13 mouse cellular contexts compared by ENCODE assay signal in genomic region chr6:122952401-122952800, GRCm38 (mm10). TPM values are rescaled to one million over a fixed set of nuclear protein-coding genes. Genes with fewer than 3 reads are reported as not detected.
DNase-seq lines count a peak whose midpoint lies in the region; ATAC-seq and TF ChIP-seq lines count a peak whose summit lies in the region.
"Had no signal": no experiment of that assay in that cellular context is flagged by ENCODE, and none has a peak within 500 bp of the region (broad histone marks: within the 10 kb centered on the region; RNA-seq: fewer than 3 reads in every experiment).

Gene Clec4a3 (plus strand): TSS chr6:122952515.

- TF ChIP-seq RAD21 in MEL (IDR thresholded peaks at IDR 0.05; ENCODE audit: low read depth, low read length), result no peak

- no peaks in the 10 kb centered on the region for H3K4me1 ChIP-seq in heart, embryonic 10.5 days
- no peaks in the 10 kb centered on the region for H3K4me1 ChIP-seq in MEL (ENCODE audit: control insufficient read depth in 1 of 2, insufficient read depth in 2 of 2, low read length in 2 of 2)
- no peaks in the 10 kb centered on the region for H3K4me1 ChIP-seq in hindbrain, embryonic 13.5 days (replicated peaks)
- H3K4me1 ChIP-seq: embryonic facial prominence, embryonic 13.5 days; limb, embryonic 13.5 days had no signal

- H3K4me3 ChIP-seq in heart, embryonic 10.5 days, result no peak within 1 kb of the TSS
- H3K4me3 ChIP-seq in MEL (ENCODE audit: control insufficient read depth in 1 of 2, insufficient read depth in 1 of 2, low read depth in 2 of 2, low read length in 2 of 2) (no peak within 1 kb of the TSS), macrophage (ENCODE audit: inconsistent target) (peak within 1 kb of the TSS; percentile 24)
- no peak within 1 kb of the TSS for H3K4me3 ChIP-seq in hindbrain, embryonic 13.5 days
- H3K4me3 ChIP-seq: embryonic facial prominence, embryonic 13.5 days; limb, embryonic 13.5 days had no signal

- H3K27me3 ChIP-seq in heart, embryonic 10.5 days (ENCODE audit: insufficient read depth, poor library complexity, severe bottlenecking), result no peaks in the 10 kb centered on the region
- H3K27me3 ChIP-seq in MEL (ENCODE audit: control insufficient read depth in 1 of 2, insufficient read depth in 2 of 2, low read length in 2 of 2), result no peaks in the 10 kb centered on the region; a peak in 1 of 4 replicates
- no peaks in the 10 kb centered on the region for H3K27me3 ChIP-seq in hindbrain, embryonic 13.5 days
- H3K27me3 ChIP-seq: embryonic facial prominence, embryonic 13.5 days; limb, embryonic 13.5 days had no signal

- no peaks in the 10 kb centered on the region for H3K36me3 ChIP-seq in heart, embryonic 10.5 days
- H3K36me3 ChIP-seq in MEL (ENCODE audit: control insufficient read depth in 1 of 2, insufficient read depth in 2 of 2, low read length in 2 of 2) (no peaks in the 10 kb centered on the region), macrophage (ENCODE audit: inconsistent target) (peaks cover 13% of the 10 kb centered on the region)
- no peaks in the 10 kb centered on the region for H3K36me3 ChIP-seq in hindbrain, embryonic 13.5 days
- H3K36me3 ChIP-seq: embryonic facial prominence, embryonic 13.5 days; limb, embryonic 13.5 days had no signal

- WGBS in heart, embryonic 10.5 days, result 76% methylated on average over 8 of the region's 8 CpGs
- 1% methylated on average over 8 of the region's 8 CpGs for WGBS in macrophage (ENCODE audit: missing documents)
- 84% methylated on average over 8 of the region's 8 CpGs for WGBS in hindbrain, embryonic 13.5 days

- no peak for TF ChIP-seq EP300 in MEL (IDR thresholded peaks at IDR 0.05; ENCODE audit: low read depth in 1 of 2, low read length in 2 of 2)

- H3K9ac ChIP-seq in MEL (ENCODE audit: control insufficient read depth, low read depth, low read length, poor library complexity, severe bottlenecking), result no peak within 1 kb of the TSS
- H3K9ac ChIP-seq in hindbrain, embryonic 13.5 days, result no peak within 1 kb of the TSS
- H3K9ac ChIP-seq: embryonic facial prominence, embryonic 13.5 days; limb, embryonic 13.5 days had no signal

- H3K79me2 ChIP-seq in MEL (ENCODE audit: control insufficient read depth, insufficient read depth, low read length, poor library complexity), result no peaks in the 10 kb centered on the region
- peaks cover 18% of the 10 kb centered on the region; the same call in 1 of the 2 replicates for H3K79me2 ChIP-seq in macrophage (ENCODE audit: inconsistent target)

- H3K27ac ChIP-seq in heart, embryonic 10.5 days, result no peak within 1 kb of the TSS
- H3K27ac ChIP-seq in MEL (ENCODE audit: control insufficient read depth, low read depth, low read length) (no peak within 1 kb of the TSS), macrophage (peak within 1 kb of the TSS; percentile 94)
- no peak within 1 kb of the TSS for H3K27ac ChIP-seq in hindbrain, embryonic 13.5 days
- H3K27ac ChIP-seq: embryonic facial prominence, embryonic 13.5 days; limb, embryonic 13.5 days had no signal

- H3K4me2 ChIP-seq in hindbrain, embryonic 13.5 days, result no peak within 1 kb of the TSS
- H3K4me2 ChIP-seq: embryonic facial prominence, embryonic 13.5 days; limb, embryonic 13.5 days had no signal

- TF ChIP-seq CTCF in MEL (IDR thresholded peaks at IDR 0.05 in 2 of 3, conservative IDR thresholded peaks at IDR 0.05 in 1 of 3; ENCODE audit: control insufficient read depth in 1 of 3, insufficient read depth in 1 of 3, low read depth in 2 of 3, low read length in 3 of 3, poor library complexity in 1 of 3, severe bottlenecking in 1 of 3), result no peak

- peak; percentile 33 to 67 for DNase-seq in heart, adult 18-20 months
- DNase-seq in heart, embryonic 10.5 days (ENCODE audit: low spot score), result no peak
- peak; percentile 30 for DNase-seq in MEL (ENCODE audit: low read depth, low spot score)
- no peak for DNase-seq in right cerebral cortex, postnatal 14 days
- no peak for DNase-seq in right cerebral cortex, postnatal 36 days (ENCODE audit: low spot score in 2 of 2)
- DNase-seq: retina, postnatal 1 day had no signal

- no peaks in the 10 kb centered on the region for H3K9me3 ChIP-seq in heart, embryonic 10.5 days
- H3K9me3 ChIP-seq in MEL (replicated peaks; ENCODE audit: insufficient read depth, low read length), result no peaks in the 10 kb centered on the region
- no peaks in the 10 kb centered on the region for H3K9me3 ChIP-seq in hindbrain, embryonic 13.5 days
- H3K9me3 ChIP-seq: embryonic facial prominence, embryonic 13.5 days had no signal

- no peak for TF ChIP-seq POLR2A in MEL (IDR thresholded peaks at IDR 0.05; ENCODE audit: control insufficient read depth in 1 of 2, insufficient read depth in 1 of 2, low read depth in 1 of 2, low read length in 2 of 2, poor library complexity in 1 of 2)

- ATAC-seq in granulocyte monocyte progenitor cell, adult 5-6 weeks (replicated peaks; ENCODE audit: poor library complexity, severe bottlenecking), result peak; percentile 100
- ATAC-seq in hindbrain, embryonic 13.5 days (ENCODE audit: low FRiP score), result no peak
- ATAC-seq: CD4-positive, CD25-positive, alpha-beta regulatory T cell, adult 4 months; inflammation-experienced regulatory T-cells, adult 6 months had no signal

TF ChIP-seq in MEL, 35 proteins besides CTCF, POLR2A, EP300 and RAD21:
- TF ChIP-seq TCF12 (IDR thresholded peaks at IDR 0.05; ENCODE audit: low read depth, low read length), result no peak
- no peak for TF ChIP-seq MAX (IDR thresholded peaks at IDR 0.05; ENCODE audit: low read length)
- TF ChIP-seq ZKSCAN1 (IDR thresholded peaks at IDR 0.05; ENCODE audit: low read depth, low read length), result no peak
- TF ChIP-seq E2F4 (IDR thresholded peaks at IDR 0.05; ENCODE audit: borderline replicate concordance, low read depth, low read length), result no peak
- no peak for TF ChIP-seq ZC3H11A (IDR thresholded peaks at IDR 0.05; ENCODE audit: low read depth, low read length)
- no peak for TF ChIP-seq ZMIZ1 (IDR thresholded peaks at IDR 0.05; ENCODE audit: low read depth, low read length)
- TF ChIP-seq MYB (IDR thresholded peaks at IDR 0.05; ENCODE audit: low read depth, low read length), result no peak
- no peak for TF ChIP-seq POLR2AphosphoS5 (IDR thresholded peaks at IDR 0.05; ENCODE audit: borderline replicate concordance, low read depth, low read length)
- no peak for TF ChIP-seq CHD2 (IDR thresholded peaks at IDR 0.05; ENCODE audit: low read length)
- no peak for TF ChIP-seq RCOR1 (IDR thresholded peaks at IDR 0.05; ENCODE audit: low read depth, low read length)
- TF ChIP-seq MXI1 (IDR thresholded peaks at IDR 0.05; ENCODE audit: low read depth, low read length), result no peak
- no peak for TF ChIP-seq NRF1 (IDR thresholded peaks at IDR 0.05; ENCODE audit: insufficient read depth, low read depth, low read length, poor library complexity, severe bottlenecking)
- TF ChIP-seq MAFK (IDR thresholded peaks at IDR 0.05; ENCODE audit: borderline replicate concordance, low read depth, low read length), result no peak
- no peak for TF ChIP-seq NELFE (IDR thresholded peaks at IDR 0.05; ENCODE audit: low read depth, low read length)
- no peak for TF ChIP-seq ZNF384 (IDR thresholded peaks at IDR 0.05; ENCODE audit: low read depth, low read length)
- TF ChIP-seq SIN3A (IDR thresholded peaks at IDR 0.05; ENCODE audit: low read length), result no peak
- TF ChIP-seq ETS1 (IDR thresholded peaks at IDR 0.05; ENCODE audit: low read depth, low read length), result no peak
- no peak for TF ChIP-seq CHD1 (IDR thresholded peaks at IDR 0.05; ENCODE audit: low read depth, low read length)
- TF ChIP-seq ELF1 (IDR thresholded peaks at IDR 0.05; ENCODE audit: low read depth, low read length), result no peak

RNA-seq across cellular contexts. Expression of gene Clec4a3, which starts in this region (rescaled TPM):
- 1 to 10 TPM; 3.0 to 4.3 TPM for total RNA-seq in heart, adult 18-20 months (2021)
- polyA plus RNA-seq in heart, embryonic 10.5 days (2016; fragmentation: Nextera tagmentation; extraction: Ambion mirVana), result 0.11 TPM in 1 of 2 replicates, not detected in the other
- total RNA-seq in MEL (2012; rRNA removed), result not detected in 2 replicates
- not detected for polyA plus RNA-seq in MEL (2012; ENCODE audit: insufficient read depth in 1 of 2, insufficient read length in 2 of 2, low read depth in 1 of 2, low replicate concordance in 2 of 2, missing spikeins in 1 of 2)
- 5.3 TPM in 1 of 2 replicates, not detected in the other for total RNA-seq in granulocyte monocyte progenitor cell, adult 5-6 weeks (2014; fragmentation: Nextera tagmentation)
- 0.93 and 2.5 TPM in 2 replicates for total RNA-seq in granulocyte monocyte progenitor cell, adult 5-6 weeks (2017)
- total RNA-seq in macrophage (2018; cell fraction: chromatin; rRNA removed), result 100 to 1,000 TPM in 9 of 26 experiments, 10 to 100 TPM in 14, 1 to 10 TPM in 3; 5.2 to 162 (median 63.3) TPM
- 100 to 1,000 TPM; 139 to 572 (median 262) TPM for total RNA-seq in macrophage (2018; cell fraction: cytosol; rRNA removed)
- 100 to 1,000 TPM in 17 of 26 experiments, 10 to 100 TPM in 9; 33.0 to 342 (median 158) TPM for total RNA-seq in macrophage (2018; cell fraction: nucleus; rRNA removed)
- polyA plus RNA-seq in macrophage (2018), result 62.0 to 300 TPM (median 177 TPM) in 3 replicates
- polyA plus RNA-seq in hindbrain, embryonic 13.5 days (2015; fragmentation: Nextera tagmentation; extraction: Ambion mirVana), result 1.2 and 1.6 TPM in 2 replicates

Comparison
In these comparisons a context has a peak if more than half of its experiments do, and no peak if none do; other contexts are left out.
1. RNA of gene Clec4a3 (polyA plus RNA-seq): 62.0 to 300 TPM in macrophage; 1.2 to 1.6 TPM in hindbrain, embryonic 13.5 days, 0.11 TPM in heart, embryonic 10.5 days and not detected in MEL; every median in the first group is over 10 times any median in the second.
2. DNase-seq: peak in heart, adult 18-20 months (2 of 2); none in heart, embryonic 10.5 days (single experiment), right cerebral cortex, postnatal 14 days (single experiment) and right cerebral cortex, postnatal 36 days (0 of 2).
3. Peak in DNase-seq in MEL; RNA of the gene not detected or under 1 TPM.